Mouse (Mus musculus) brain, embryonic 18.5 days (tissue): ENCODE results near the gene Phf20.

Source experiments
- DNase-seq: peaks from one replicate; pipeline ENCODE4 v3.0.0-alpha.2; 2012; ENCODE audit warnings: low read depth, low spot score

The Phf20 gene

DNA sequence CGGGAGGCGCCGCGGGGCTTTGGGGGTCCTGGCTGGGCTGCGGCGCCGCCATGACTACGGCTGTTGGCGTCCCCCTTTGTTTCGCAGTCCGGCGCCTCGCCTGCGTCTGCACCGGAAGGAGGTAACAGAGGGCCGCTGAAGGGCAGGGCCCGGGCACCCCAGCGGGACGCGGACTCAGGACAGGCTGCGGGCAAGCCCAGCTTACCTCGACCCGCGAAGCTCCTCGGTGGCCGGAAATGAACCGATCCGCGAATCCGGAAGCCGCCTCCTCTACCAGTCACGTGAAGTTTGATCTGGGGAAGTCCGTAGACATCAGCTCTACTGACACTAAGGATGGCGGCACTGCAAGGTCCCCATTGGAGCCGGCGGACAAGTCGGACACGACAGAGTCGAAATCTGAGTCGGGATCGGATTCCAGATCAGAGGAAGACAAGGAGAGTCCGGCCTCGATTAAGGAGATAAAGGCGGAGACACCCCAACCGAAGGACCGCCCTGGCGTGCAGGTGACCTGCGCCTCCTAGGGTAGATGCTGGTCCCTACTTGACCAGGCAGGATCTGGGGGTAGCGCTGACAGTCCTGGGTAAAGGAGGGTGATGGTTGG is 116.1 kb downstream of the Phf20 start, which contains the start of the genes Cnbd2 and Scand1:
TSS of gene Cnbd2 (plus strand) at position 3 of the 601 bp plus-strand sequence.
TSS of gene Scand1 (minus strand) at position 408 of the 601 bp plus-strand sequence.
- peak; percentile 62 for DNase-seq

DNA sequence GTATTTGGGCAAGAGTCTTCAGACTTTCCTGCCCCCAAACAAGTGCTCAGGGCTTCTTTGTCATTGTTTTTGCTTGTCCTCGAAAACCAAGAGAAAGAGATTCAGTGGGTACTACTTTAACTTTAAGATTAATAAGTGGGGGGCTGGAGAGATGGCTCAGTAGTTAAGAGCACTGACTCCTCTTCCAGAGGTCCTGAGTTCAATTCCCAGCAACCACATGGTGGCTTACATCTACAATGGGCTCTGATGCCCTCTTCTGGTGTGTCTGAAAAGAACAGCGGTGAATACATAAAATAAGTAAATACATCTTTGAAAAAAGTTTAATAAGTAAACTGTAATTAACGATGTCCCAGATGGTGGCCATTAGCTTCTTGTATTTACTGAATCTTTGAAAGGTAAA is 116.9 kb downstream of the Phf20 start:
- no peak for DNase-seq

DNA sequence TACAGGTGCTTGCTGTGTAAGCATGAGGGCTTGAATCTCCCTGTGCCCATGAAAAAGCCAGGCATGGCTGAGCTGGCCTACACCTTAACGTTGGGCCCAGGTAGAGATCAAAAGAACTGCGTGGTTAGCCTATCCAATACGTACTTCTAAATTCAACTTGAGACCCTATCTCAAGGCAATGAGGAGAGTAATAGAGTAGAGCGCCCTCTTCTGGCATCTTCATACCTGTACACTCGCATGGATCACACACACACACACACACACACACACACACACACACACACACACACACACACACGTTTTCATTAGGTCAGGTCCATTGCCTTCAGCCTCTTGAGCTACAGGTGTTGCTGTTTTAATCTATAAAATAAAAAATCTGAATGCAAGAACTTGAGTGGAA is 118.5 kb downstream of the Phf20 start:
- DNase-seq = no peak

DNA sequence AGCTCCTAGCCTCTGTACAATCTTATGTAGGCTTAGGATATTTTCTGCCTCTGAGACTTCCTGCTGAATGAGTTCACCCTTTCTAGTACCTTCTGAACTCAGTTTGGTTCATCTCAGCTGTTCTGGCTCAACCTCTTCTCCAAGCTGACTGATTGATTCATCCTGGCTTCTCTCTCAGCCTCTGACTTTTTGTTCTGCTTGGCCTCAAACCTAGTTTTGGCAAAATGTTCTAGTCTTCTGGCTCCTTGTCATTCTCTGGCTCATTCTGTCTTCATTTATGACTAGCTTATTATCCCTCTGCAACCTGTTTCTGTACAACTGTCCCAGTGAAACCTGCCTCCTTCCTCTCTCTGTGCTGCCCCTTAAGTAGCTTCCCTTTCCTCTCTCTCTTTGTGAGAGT is 122.2 kb downstream of the Phf20 start:
- no peak for DNase-seq

DNA sequence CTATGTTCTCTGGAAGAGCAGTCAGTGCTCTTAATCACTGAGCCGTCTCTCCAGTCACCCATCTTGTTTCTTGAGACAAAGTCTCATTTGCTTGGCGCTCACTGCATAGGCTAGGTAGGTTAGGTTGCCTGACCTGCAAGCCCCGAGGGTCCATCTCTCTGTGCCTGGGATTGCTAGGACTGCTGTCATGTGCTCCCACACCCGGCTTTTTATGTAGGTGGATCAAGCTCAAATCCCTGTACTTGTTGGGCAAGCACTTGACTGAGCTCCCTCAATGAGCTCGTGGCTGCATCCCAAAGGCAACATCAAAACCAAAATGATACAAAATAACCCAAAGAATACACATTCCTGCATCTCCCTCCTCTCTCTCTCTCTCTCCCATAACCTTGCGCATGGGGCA is 125.3 kb downstream of the Phf20 start:
- DNase-seq = no peak

DNA sequence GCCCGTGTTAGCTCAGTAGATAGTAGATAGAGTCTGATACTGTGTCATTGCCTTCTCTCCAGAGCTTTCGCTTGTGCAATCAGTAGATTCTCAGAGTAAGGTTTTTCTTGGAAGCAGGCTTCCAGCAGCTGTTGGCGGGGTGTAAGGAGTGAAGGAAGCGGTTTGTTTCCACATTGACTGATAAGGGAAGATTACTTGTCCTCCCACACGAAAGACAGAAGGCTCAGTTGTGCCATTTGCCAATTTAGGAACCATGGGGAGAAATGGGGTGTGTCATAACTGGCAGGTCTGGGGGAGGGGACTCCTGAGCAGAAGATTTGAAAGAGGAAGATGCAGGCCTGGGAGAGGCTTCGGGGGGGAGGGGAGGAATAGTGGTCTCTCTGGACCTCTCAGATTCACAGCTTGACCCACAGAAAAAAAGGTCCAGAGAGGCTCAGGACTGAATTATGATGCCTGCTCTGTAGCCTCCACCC is 127.9 kb downstream of the Phf20 start:
- no peak for DNase-seq

DNA sequence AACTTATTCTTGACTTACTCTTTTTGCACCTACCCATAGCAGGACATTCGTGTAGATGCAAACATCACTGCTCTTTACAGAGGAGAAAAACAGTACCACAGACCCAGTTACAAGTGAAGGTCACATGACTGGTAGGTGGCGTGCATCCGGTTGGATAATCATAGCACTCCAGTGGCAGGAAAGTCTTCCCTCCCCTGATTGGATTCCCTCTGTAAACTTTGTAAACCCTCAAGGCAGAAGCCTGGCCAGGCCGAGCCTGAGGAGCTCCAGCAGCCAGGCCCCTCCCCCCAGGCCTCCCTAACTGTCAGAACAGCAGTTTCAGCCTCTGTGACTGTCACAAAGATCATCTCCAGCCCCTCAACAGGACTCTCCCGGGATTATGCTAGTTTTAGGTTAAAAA is 128.4 kb downstream of the Phf20 start:
- no peak for DNase-seq

DNA sequence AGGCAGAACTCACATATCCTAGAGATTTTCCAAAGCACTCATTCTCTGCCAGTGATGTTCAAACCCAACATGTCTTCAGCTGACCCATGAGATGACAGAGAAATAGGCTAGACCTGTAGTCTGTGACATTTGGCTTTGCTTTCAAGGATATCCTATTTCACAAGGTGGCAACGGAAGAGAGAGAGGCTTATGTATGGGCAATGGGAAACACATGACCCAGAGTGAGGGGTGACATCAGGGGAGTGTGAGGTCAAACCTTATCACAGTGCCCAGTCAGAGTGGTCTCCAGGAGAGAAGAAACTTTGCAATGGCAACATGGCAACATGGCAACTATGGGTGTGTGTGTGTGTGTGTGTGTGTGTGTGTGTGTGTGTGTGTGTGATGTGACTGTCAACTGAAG is 134.4 kb downstream of the Phf20 start:
- DNase-seq = no peak

DNA sequence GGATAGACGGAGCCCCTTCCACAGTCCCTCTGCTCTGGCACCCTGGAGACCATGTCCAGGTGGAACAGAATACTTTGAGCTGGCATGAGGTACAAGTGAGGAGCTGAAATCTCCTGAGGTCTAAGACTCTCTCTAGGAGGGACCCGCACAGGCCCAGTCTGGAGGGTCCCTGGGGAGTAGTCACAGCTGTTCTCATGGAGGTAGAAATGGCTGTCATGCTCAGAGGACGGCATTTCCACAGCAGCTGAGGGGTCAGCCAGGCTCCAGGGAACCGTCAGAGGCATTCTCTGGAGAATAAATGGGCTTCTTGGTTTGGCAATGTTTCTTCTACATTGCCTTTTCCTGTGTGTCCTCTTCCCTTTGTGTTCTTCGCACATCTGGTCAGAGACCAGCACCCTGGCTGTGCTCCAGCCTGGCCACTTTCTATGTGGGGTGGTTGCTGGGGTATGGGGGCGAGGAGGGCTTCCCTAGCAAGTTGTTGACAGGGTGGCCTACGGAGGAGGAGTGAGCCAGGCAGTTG is 135.2 kb downstream of the Phf20 start:
- DNase-seq = no peak

DNA sequence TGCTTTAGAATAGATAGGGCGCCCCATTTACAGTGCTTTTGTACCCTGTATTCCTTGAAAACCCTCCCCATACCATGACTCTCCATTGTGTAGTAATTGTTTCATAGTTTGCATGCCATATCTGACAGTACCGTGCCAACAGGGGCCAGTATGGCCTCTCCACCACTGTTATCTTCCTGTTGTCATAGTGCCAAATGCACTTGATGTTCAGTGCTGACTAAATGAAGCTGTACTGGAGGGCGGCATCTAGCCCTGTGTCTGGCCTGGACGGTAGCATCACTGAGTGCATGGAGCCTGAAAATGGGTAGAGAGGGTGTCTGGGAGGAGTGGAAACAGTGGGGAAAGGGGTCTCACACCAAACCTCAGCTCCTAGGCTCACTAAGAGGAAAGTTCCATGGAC is 143.8 kb downstream of the Phf20 start:
- no peak for DNase-seq

DNA sequence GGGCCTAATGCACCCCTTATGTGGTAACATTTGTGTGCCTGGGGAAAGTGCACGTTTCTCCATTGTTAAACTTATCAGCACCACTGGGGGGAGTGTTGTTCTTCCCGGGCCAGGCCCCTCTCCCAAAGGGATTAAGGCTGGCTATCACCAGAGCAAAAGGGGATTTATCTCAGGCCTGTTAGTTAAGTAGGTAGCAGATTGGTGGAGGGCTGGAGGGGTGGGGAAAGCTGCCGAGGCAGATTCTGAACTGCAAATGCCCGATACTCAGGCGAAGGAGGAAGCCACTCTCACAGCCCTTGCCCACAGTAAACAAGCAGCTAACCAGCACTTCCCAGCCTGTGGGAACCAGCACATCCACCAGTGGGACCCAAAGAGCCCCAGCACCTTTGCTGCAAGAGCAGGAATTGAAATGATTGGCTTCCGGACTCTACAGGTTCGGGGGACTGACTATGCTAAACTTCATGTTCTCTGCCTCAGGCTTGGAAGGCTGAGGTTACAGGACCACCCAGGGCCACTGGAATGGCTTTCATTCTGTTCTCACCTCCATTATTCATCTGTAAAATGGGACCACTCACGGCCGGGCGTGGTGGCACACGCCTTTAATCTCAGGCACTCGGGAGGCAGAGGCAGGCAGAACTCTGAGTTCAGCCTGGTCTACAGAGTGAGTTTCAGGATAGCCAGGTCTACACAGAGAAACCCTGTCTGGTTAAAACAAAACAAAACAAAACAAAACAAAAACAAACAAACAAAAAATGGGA is 148.7 kb downstream of the Phf20 start:
- DNase-seq = no peak

DNA sequence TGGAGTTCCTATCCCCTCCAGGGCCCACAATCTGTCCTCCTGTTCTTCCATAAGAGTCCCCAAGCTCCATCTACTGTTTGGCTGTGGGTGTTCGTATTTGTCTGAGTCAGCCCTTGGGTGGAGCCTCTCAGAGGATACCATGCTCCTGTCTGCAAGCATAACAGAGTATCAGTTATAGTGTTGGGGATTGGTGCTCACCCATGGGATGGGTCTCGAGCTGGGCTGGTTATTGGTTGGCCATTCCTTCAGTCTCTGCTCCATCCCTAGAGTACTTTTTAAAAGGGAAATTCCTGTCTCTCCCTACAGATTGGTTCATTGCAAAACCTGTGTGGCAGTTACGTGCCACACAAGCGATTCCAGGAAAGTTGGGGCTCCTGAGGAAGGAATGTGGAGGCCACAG is 152.5 kb downstream of the Phf20 start:
- DNase-seq = no peak

DNA sequence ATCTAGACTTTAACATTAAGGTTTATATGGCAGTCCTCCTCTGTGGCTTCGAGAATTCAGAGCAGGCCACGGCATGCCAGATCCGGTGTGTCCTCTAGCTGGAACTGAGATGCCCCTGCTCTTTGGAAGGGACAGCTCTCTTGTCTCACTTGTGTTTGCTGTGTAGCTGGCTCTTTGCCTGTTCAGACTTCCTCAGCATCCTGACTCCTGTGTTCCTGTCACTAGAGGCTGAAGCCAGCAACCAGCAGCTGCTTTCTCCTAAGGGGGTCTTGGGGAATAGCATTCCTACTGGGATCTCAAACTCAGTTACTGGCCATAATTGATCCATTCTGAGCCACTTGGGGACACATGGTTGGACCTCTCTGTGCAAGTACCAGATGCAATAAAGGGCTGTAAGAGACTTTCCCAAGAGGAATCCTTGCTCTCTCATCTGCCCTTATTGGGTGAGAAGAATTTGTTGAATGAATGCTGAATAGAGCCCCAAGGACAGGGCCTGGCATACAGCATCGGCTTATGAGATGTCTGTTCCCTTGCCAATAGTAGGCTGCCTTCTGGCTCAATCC is 153.1 kb downstream of the Phf20 start:
- DNase-seq = no peak

DNA sequence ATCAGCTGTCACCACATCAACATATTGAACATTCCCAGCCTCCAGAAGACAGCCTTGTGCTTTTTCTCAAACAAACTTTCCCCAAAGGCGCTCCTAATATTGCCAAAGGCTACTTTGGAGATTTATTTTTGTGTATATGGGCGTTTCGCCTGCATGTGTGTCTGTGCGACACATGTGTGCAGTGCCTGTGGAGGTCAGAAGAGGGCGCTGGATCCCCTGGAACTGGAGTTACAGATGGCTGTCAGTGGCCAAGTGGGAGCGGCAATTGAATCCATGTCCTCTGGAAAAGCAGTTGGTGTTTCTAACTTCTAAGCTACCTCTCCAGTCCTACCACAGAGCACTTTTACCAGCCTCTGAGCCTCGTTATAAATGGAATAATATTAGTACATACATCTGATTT is 155.0 kb downstream of the Phf20 start:
- DNase-seq = no peak

DNA sequence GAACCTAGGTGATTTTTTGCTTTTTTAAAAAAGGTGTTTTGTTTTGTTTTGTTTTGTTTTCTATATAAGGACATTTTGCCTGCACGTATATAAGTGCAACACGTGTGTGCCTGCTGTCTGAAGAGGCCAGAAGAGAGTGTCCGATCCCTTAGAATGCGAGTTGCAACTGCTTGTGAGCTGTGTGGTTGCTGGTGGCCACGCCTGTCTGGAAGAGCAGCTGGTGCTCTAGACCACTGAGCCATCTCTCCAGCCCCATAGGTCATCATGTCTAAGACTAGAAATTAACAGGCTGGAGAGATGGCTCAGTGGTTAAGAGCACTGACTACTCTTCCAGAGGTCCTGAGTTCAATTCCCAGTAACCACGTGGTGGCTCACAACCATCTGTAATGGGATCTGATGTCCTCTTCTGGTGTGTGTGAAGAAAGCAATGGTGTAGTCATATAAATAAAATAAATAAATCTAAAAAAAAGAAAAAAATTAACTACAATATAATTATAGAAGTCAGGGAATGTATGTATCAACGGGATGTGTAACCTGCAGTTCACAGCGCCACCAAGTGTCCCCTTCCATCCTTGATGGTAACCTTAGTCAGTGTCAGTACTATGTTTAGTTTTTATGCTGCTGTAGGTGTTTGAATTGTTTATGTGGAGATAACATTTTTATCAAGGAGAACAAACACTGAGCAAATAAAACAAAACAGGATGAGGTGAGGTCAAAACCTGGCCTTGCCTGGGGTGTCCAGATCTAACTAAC is 156.3 kb downstream of the Phf20 start:
- no peak for DNase-seq

DNA sequence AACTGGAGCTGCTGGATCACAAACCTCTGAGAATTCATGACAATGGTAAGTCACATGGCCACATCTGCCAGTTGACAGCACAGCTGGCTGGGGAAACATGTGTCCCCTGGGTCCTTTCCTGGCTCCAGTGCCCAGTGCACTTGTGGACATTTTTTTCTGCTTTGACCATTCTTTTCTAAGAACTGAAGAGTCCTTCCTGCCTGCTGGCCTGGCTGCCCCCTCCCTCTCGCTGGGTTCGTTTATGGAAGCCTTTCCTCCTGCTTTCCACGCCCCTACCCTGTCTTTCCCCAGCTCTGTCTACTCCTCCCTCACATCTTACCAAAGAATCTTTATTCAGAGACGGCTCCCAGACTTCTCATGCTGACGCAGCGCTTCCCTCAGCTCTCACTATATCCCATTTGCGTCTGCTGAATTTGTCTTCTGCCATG is 157.0 kb downstream of the Phf20 start:
- no peak for DNase-seq

DNA sequence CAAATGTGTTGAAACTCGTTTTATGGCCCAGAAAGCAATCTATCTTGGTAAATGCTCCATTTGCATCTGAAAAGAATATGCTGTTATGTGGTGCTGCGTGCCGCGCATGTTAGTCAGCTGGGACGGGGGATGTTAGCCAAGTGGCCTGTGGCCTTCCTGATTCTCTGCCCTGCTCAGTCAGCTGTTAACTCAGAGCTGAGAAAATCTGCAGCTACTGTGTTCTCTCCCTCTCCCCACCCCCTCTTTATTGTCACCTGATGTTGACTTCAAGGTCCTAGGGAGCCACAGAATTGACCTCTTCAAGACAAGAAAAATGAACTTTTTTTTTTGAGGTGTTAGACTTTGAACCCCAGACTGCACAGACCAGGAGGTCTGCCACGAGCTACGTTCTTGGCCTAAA is 159.8 kb downstream of the Phf20 start:
- peak; percentile 42 for DNase-seq
